Mouse (Mus musculus) erythroblast, adult 5-6 weeks (primary cell): Measurements from ENCODE around the gene Ephb1. TPM values are rescaled to one million over a fixed set of nuclear protein-coding genes. Genes with fewer than 3 reads are reported as not detected.
A peak's percentile ranks its signal among the peaks of the same experiment; 100 is the strongest.

Experiments
- ATAC-seq: replicated peaks from 2 replicates; pipeline ENCODE4 v1.8.0; 2016; ENCODE audit warnings: moderate number of reproducible peaks, mild to moderate bottlenecking, moderate TSS enrichment, inconsistent platforms; ENCODE audit not compliant: poor library complexity, low FRiP score, severe bottlenecking
- total RNA-seq, 2 experiments: library from RNA; stranded (forward) in 1 of 2; stranded (reverse) in 1 of 2; fragments of 150-400 nt in 1 of 2; fragments of 200-764, 138-1000 nt in 1 of 2; gene quantifications; 2 replicates each; pipeline versions ENCODE4 v1.2.3 to v1.2.4; 2015 to 2017; ENCODE audit warnings: low replicate concordance in 2 of 2

The Ephb1 gene
- total RNA-seq (2015; ENCODE audit: low replicate concordance) (0.84 TPM in 1 of 2 replicates, not detected in the other), total RNA-seq (2017; ENCODE audit: low replicate concordance) (0.17 TPM in 1 of 2 replicates, not detected in the other)

GRCm38 (mm10) chr9:102354561-102354973 lies at the start of gene Ephb1:
Gene Ephb1, minus strand, starts transcription at chr9:102354693.
- ATAC-seq: peak; percentile 82

DNA sequence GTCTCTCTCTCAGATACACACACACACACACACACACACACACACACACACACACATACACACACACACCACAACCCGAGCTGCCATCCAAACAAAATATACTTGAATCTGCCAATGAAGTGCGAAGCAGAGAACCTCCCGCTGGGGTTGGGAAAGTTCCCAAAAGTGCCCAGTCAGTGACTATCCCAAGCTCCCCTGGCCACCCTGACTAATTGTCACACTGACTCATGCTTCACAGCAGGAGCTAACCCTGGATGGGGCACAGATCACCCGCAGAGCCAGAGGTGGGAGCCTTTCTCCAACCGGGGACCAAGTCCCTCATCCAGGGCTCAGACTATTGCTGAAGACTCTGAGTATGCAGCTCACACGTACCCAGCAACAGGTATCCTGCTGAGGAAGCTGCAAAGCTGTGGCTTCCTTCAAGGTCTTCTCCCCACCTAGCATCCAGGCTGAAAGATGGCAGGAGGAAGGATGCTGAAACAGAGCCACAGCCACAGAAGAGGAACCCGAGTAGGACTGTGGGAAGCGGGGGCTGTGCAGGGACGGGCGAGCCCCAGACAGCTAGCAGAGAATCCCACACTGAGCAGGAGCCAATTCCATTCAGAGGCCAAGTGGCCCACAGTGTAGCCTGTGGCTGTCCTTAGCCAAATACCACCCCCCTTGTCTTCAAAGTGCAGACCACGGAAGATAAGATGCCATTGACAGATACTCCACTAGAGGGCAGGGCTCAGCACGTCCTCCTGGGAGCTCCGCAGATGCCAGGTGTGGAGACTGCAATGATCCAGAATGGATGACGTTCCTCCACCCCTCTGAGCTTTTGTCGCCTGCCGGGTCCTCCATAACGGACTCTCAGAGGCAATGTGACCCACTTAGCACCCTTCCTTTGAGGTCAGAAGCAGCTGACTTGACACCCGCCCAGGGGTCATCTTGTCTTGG lies 48.9 kb upstream of the Ephb1 start:
- no peak for ATAC-seq

DNA sequence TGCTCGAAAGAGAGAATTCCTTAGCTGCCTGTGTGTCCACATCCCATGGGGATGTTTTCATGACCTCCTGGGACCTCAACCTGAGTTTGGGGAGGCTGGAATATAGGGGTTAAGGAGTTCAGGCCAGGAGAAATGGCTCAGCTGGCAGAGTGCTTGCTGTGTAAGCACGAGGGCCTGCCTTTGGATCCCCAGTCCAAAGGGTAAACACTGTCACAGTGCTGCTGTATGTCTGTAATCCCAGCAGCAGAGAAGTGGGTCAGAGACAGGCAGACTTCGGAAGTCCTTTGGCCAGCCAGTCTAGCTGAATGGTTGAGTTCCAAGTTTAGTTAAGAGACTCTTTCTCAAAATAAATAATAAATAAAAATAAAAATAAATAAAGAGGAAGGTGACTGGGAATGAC lies 48.2 kb upstream of the Ephb1 start:
- ATAC-seq: no peak

- no peak for ATAC-seq
These were observed 33.8 kb upstream of the Ephb1 start for GRCm38 (mm10) chr9:102388266-102388665.

- no peak for ATAC-seq
These were observed 32.3 kb upstream of the Ephb1 start for GRCm38 (mm10) chr9:102386816-102387215.

- ATAC-seq: no peak
These were observed 25.7 kb upstream of the Ephb1 start for GRCm38 (mm10) chr9:102380235-102380634.

DNA sequence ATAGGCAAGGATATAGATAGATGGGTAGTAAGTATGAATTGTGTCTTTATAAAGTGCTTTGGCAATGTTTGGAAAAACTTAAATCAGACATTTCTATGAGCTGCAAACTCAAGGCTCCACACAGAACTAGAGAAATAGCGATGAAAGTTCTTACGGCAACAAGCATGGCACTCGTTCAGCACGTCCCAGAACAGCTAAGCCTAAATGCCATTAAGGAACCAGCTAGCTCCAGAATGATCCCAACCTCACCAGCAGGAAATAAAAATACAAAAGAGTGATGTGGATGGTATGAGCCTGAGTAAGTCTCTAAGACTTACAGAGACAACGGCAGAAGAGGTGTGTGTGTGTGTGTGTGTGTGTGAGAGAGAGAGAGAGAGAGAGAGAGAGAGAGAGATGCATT lies 20.2 kb upstream of the Ephb1 start:
- no peak for ATAC-seq

- no peak for ATAC-seq
These were observed 19.4 kb upstream of the Ephb1 start for GRCm38 (mm10) chr9:102373886-102374285.

DNA sequence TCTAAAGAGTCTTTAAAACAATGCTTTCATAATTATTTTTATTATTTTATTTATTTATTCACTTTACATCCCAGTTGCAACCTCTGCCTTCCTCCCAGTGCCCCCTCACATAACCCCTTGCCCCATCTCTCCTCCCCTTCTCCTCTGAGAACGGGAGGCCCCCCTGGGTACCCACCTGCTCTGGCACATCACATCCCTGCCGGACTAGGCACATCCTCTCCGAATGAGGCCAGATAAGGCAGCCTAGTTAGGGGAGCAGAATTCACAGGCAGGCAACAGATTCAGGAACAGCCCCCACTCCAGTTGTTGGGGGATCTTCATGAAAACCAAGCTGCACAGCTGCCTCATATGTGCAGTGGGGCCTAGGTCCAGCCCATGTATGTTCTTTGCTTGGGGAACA lies 17.4 kb upstream of the Ephb1 start:
- no peak for ATAC-seq

DNA sequence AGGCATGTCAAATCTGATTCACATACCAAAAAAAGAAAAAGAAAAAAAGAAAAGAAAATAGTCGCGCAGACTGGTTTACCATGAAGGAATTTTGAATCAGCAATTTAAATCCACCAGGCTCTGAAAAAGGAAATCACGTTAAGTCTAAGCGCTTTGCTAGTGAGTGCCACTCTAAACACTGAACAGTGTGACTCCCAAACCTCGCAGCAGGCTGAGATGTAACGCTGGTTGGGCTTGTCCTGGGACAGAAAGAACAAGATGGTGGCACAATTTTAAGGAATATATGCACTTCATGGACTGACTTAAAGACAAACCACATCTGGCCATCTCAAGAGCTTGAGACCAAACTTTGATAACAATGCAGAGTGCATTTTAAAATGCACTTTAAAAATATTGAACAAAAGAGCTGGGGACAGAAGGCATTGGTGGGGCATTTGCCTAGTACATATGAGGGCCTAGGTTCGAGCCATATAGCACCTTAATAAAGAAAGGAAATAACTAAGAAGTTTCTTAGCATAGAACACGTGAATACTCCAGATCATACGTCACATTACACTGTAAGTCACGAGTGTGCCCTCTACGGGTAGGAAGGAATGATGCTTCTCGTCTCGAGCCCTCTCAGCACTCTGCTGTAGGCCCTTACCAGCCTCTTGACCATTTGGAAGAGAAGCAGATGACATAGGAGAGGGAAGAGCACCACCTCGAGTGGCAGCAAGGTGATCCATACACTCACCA lies 16.7 kb upstream of the Ephb1 start:
- no peak for ATAC-seq

GRCm38 (mm10) chr9:102370141-102370540 lies 15.6 kb upstream of the Ephb1 start:
- ATAC-seq: no peak

GRCm38 (mm10) chr9:102369141-102369540 lies 14.6 kb upstream of the Ephb1 start:
- ATAC-seq: no peak

GRCm38 (mm10) chr9:102367796-102368195 lies 13.3 kb upstream of the Ephb1 start:
- no peak for ATAC-seq

DNA sequence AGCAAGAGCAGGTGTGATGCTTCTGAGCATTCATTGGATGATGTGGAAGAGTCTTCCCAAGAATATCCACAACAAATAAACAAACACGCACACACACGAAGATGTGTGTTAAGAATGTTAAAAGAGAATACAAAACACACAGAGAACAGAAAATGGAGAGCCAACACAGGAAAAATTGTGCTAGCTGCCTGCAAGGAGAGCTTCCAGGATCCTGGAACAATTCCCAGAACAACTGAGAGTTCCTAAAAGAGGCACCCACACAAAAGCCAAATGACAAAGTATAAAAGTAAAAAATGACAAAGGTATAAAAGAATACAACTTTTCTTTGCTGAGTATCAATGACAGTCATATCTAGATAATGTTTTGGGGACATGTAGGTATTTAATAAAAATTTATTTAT lies 11.0 kb upstream of the Ephb1 start:
- ATAC-seq: no peak

- no peak for ATAC-seq
These were observed 4.8 kb upstream of the Ephb1 start for GRCm38 (mm10) chr9:102359311-102359710.

DNA sequence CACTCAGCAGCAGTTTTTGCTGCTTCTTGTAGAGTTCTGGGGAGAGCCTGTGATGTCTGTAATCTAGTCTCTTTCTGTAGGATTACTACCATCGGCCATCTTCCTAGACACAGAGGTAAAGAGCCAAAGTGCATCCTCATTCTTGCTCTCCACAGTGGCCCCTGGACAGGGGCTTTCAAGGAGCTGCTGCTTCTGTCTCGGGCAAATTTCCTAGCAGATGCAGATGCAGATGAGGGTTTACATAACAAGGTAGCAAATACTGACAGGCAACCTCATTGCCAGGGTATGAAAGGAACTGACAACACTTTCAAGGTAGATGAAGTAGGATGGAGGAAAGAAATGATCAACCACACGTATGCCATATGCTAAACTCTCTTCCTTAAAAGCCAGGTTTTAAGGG lies 4.2 kb upstream of the Ephb1 start:
- no peak for ATAC-seq

GRCm38 (mm10) chr9:102358011-102358410 lies 3.5 kb upstream of the Ephb1 start:
- ATAC-seq: no peak

- no peak for ATAC-seq
These were observed 2.0 kb upstream of the Ephb1 start for GRCm38 (mm10) chr9:102356516-102356915.

GRCm38 (mm10) chr9:102355726-102356125 lies 1.2 kb upstream of the Ephb1 start:
- ATAC-seq: no peak

DNA sequence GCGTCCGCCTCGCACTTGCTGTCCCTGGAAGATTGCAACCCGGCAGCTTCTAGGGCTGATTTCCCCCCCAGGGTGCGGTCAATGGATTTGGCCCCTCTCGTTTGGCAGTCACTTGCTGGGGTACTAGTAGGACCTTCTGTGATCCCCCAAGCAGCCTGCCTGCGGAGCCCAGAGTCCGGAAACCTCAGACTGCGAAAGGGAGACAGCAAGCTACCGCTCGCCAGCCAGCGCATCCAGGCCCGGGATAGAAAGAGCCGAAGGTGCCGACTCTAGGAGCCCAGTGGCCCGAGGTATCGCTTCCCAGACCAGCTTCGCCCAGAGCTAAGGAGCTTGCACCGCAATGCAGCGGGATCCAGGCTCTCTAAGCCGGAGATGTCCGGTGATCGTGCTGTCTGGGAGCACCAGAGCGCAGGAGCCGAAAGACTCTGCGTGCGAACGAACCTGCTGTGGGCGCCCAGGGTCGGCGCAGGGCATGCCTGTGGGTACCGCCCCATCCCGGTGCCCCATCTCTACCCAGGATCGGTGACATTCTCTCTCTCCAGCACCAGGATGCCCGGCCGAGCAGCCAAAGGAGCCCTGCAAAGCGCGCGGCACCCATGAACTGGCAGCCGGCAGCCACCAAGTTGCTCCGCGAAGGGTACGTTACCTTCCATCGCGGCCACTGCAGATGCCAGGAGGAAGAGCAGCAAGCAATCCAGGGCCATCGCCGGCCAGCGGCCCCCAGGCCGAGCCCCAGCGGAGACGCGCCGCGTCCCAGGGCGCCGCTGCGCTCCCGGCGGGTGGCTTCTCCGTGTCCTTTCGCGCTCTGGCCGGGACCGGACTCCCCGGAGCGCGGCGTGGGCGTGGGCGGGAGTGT lies 629 bp downstream of the Ephb1 start:
- ATAC-seq: no peak
